Mouse (Mus musculus): ENCODE measurements around the gene 0610037L13Rik. TPM values are rescaled to one million over a fixed set of nuclear protein-coding genes. Genes with fewer than 3 reads are reported as not detected.

Gene 0610037L13Rik
- polyA plus RNA-seq, 1 experiment from 2014 or later = 93.8 TPM

Other genes with a start within 250 kb of the 0610037L13Rik start
- gene Dmrtb1, start 205.6 kb upstream of the 0610037L13Rik start, polyA plus RNA-seq (2015; fragmentation: Nextera tagmentation; extraction: Ambion mirVana) = not detected in 2 replicates
- 0.82 and 0.99 TPM in 2 replicates for gene Lrp8, start 87.6 kb upstream of the 0610037L13Rik start, polyA plus RNA-seq (2015; fragmentation: Nextera tagmentation; extraction: Ambion mirVana)
- 132 and 139 TPM in 2 replicates for gene Magoh, start 10.1 kb upstream of the 0610037L13Rik start, polyA plus RNA-seq (2015; fragmentation: Nextera tagmentation; extraction: Ambion mirVana)
- 142 and 155 TPM in 2 replicates for gene Cpt2, start 33.8 kb downstream of the 0610037L13Rik start, polyA plus RNA-seq (2015; fragmentation: Nextera tagmentation; extraction: Ambion mirVana)
- 0.12 and 0.15 TPM in 2 replicates for gene Slc1a7, start 78.5 kb downstream of the 0610037L13Rik start, polyA plus RNA-seq (2015; fragmentation: Nextera tagmentation; extraction: Ambion mirVana)
- gene Podn, start 206.6 kb downstream of the 0610037L13Rik start, polyA plus RNA-seq (2015; fragmentation: Nextera tagmentation; extraction: Ambion mirVana) = 0.72 and 1.5 TPM in 2 replicates